Mouse (Mus musculus): ENCODE results near the gene Tmem159. TPM values are rescaled to one million over a fixed set of nuclear protein-coding genes. Genes with fewer than 3 reads are reported as not detected.

Gene Tmem159
- polyA plus RNA-seq, 1 experiment from 2014 or later = 33.9 TPM

DNA sequence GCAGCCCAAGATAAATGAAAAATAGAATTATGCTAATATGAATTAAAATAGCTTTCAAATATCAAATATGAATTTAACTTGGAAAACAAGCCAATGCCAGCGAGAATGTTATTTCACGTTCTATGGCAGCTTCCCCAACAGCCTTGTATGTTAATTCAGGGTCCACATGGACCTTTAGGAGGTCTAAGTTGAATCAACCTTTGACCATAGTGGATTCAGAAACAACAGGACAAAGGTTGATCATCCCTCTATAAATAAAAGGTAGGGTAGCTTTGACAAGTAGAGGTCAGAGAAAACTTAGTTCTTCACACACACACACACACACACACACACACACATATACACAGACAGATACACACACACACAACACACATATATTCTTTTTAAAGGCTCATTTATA, 48.7 kb downstream of the Tmem159 start:
- no peaks in the 10 kb centered on the region for H3K9me3 ChIP-seq (ENCODE audit: control insufficient read depth, low read depth, low read length)
- ATAC-seq (ENCODE audit: insufficient number of reproducible peaks, insufficient read depth, low FRiP score, low read depth) = no peak
- no peak overlapping the region for H3K4me2 ChIP-seq (replicated peaks; ENCODE audit: low read depth, low read length)
- H3K27me3 ChIP-seq (ENCODE audit: control insufficient read depth, insufficient read depth, low read length) = no peaks in the 10 kb centered on the region
- no peak overlapping the region for H3K4me3 ChIP-seq (ENCODE audit: low read depth, low read length)
- 85% methylated on average over 2 of the region's 2 CpGs for WGBS
- H3K9ac ChIP-seq (replicated peaks; ENCODE audit: low read depth, low read length) = no peak overlapping the region
- 0 out of 2 replicates have a peak, but pooled peaks cover under 1% of the 10 kb centered on the region for H3K4me1 ChIP-seq (ENCODE audit: control insufficient read depth, insufficient read depth, low read length)
- H3K36me3 ChIP-seq (ENCODE audit: control insufficient read depth, insufficient read depth, low read length) = no peaks in the 10 kb centered on the region
- H3K27ac ChIP-seq (ENCODE audit: low read length) = no peak overlapping the region

GRCm38 (mm10) chr7:120156841-120157409, 54.8 kb downstream of the Tmem159 start:
- Histone ChIP-seq H3K9ac (replicated peaks; ENCODE audit: low read depth, low read length) (no peak overlapping the region), H3K9me3 (ENCODE audit: control insufficient read depth, low read depth, low read length) (no peaks in the 10 kb centered on the region), H3K27me3 (ENCODE audit: control insufficient read depth, insufficient read depth, low read length) (no peaks in the 10 kb centered on the region), H3K4me2 (replicated peaks; ENCODE audit: low read depth, low read length) (no peak overlapping the region), H3K27ac (ENCODE audit: low read length) (no peak overlapping the region), H3K4me3 (ENCODE audit: low read depth, low read length) (no peak overlapping the region), H3K4me1 (ENCODE audit: control insufficient read depth, insufficient read depth, low read length) (peaks cover 6% of the 10 kb centered on the region; the same call in 1 of the 2 replicates), H3K36me3 (ENCODE audit: control insufficient read depth, insufficient read depth, low read length) (no peaks in the 10 kb centered on the region)
- ATAC-seq (ENCODE audit: insufficient number of reproducible peaks, insufficient read depth, low FRiP score, low read depth) = no peak
- 22% methylated on average over 2 of the region's 2 CpGs for WGBS

DNA sequence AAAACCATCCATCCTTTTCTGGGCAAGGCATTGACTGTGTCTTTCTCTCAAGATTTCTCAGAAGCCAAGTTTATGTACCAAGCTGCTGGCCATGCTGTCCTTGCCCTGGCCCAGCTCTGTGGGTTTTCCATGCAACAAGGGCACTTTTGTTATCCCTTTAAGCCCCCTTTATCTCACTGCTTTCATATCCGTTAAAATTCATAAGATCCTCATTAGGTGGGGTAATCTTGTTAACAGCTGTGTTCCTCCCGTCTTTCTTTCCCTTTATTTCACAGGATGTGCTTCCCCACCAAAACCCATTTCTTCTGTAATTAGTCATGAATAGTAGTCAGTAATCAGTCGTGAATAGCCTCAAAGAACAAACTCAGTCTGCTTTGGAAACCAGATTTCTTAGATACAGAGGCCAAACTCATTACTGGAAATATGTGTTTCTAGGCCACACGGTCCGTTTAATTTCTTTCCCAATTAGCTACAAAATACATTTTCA, 55.5 kb downstream of the Tmem159 start:
- Histone ChIP-seq H3K27ac (ENCODE audit: low read length) (no peak overlapping the region), H3K9me3 (ENCODE audit: control insufficient read depth, low read depth, low read length) (no peaks in the 10 kb centered on the region), H3K36me3 (ENCODE audit: control insufficient read depth, insufficient read depth, low read length) (no peaks in the 10 kb centered on the region), H3K4me1 (ENCODE audit: control insufficient read depth, insufficient read depth, low read length) (peaks cover 6% of the 10 kb centered on the region; the same call in 1 of the 2 replicates), H3K4me2 (replicated peaks; ENCODE audit: low read depth, low read length) (no peak overlapping the region), H3K27me3 (ENCODE audit: control insufficient read depth, insufficient read depth, low read length) (no peaks in the 10 kb centered on the region), H3K4me3 (ENCODE audit: low read depth, low read length) (no peak overlapping the region), H3K9ac (replicated peaks; ENCODE audit: low read depth, low read length) (no peak overlapping the region)
- 51% methylated on average over 5 of the region's 5 CpGs for WGBS
- ATAC-seq (ENCODE audit: insufficient number of reproducible peaks, insufficient read depth, low FRiP score, low read depth) = no peak

DNA sequence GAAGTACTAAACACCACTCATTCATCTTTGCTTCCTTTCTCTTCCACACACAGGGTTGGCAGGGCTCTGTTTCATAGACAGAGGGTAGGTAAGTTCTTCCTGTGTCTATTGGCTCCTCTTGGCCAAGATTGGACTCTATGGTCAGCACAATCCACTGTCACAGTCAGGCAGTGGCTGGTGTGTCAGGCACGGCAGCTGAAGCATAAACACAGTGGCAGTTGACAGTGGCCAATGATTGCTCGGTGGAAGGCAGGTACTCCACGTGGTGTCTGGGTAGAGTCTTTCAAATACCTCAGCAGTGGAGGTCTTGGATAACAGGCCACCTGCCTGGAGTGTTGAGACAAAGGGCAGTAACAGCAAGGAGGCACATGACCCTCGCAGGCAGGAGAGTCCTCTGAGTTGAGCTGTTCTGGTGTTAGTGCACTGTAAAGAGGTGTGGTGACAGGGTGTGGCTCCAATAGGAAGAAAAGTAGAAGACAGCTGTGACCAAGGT, 56.0 kb downstream of the Tmem159 start:
- no peak overlapping the region for H3K27ac ChIP-seq (ENCODE audit: low read length)
- 29% methylated on average over 4 of the region's 4 CpGs for WGBS
- no peak overlapping the region for H3K4me3 ChIP-seq (ENCODE audit: low read depth, low read length)
- H3K9me3 ChIP-seq (ENCODE audit: control insufficient read depth, low read depth, low read length) = no peaks in the 10 kb centered on the region
- no peaks in the 10 kb centered on the region for H3K36me3 ChIP-seq (ENCODE audit: control insufficient read depth, insufficient read depth, low read length)
- H3K4me1 ChIP-seq (ENCODE audit: control insufficient read depth, insufficient read depth, low read length) = peaks cover 6% of the 10 kb centered on the region; the same call in 1 of the 2 replicates
- no peak overlapping the region for H3K4me2 ChIP-seq (replicated peaks; ENCODE audit: low read depth, low read length)
- no peaks in the 10 kb centered on the region for H3K27me3 ChIP-seq (ENCODE audit: control insufficient read depth, insufficient read depth, low read length)
- no peak overlapping the region for H3K9ac ChIP-seq (replicated peaks; ENCODE audit: low read depth, low read length)
- peak; percentile 69; the same call in 1 of the 2 replicates for ATAC-seq (ENCODE audit: insufficient number of reproducible peaks, insufficient read depth, low FRiP score, low read depth)

DNA sequence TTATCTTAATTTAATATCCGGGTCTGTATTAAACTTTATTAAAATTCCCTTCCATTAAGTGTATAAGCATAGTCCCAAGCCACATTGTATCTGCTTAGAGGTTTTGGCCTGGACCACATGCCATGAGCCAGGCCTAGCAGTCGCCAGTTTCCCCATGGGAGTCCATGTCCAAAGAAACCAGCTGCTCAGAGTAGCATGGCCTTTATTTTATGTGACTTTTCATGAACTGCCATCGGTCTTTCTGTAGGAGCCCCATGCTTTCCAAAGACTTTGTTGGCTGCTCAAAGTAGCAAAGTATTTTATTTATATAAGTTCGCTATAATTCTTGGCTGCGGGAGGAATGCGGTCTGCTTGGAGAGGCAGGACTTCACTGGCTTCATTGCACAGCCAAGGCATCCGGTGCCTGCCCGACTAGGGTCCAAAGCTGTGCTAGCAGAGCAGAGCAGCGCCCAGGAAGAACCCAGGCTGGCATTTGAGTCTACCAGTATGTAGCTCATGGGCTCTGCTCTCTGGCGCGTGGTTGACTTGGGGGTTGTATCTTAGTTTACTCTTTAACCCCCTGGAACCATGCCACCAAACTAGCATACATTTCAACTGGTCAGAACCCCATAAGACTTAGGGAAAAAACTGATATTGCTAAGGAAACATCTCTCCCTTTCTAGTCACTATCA, 61.6 kb downstream of the Tmem159 start:
- WGBS = 85% methylated on average over 11 of the region's 11 CpGs
- H3K9me3 ChIP-seq (ENCODE audit: control insufficient read depth, low read depth, low read length) = no peaks in the 10 kb centered on the region
- no peaks in the 10 kb centered on the region for H3K36me3 ChIP-seq (ENCODE audit: control insufficient read depth, insufficient read depth, low read length)
- no peak for ATAC-seq (ENCODE audit: insufficient number of reproducible peaks, insufficient read depth, low FRiP score, low read depth)
- H3K27me3 ChIP-seq (ENCODE audit: control insufficient read depth, insufficient read depth, low read length) = no peaks in the 10 kb centered on the region
- H3K4me3 ChIP-seq (ENCODE audit: low read depth, low read length) = no peak overlapping the region
- H3K4me1 ChIP-seq (ENCODE audit: control insufficient read depth, insufficient read depth, low read length) = no peaks in the 10 kb centered on the region
- no peak overlapping the region for H3K27ac ChIP-seq (ENCODE audit: low read length)
- no peak overlapping the region for H3K4me2 ChIP-seq (replicated peaks; ENCODE audit: low read depth, low read length)
- H3K9ac ChIP-seq (replicated peaks; ENCODE audit: low read depth, low read length) = no peak overlapping the region

Other genes starting within 250 kb of the Tmem159 start
- 8.6 and 10.7 TPM in 2 replicates for gene Lyrm1, start 206.5 kb upstream of the Tmem159 start, polyA plus RNA-seq (2014; fragmentation: Nextera tagmentation; extraction: Ambion mirVana)
- gene Dcun1d3, start 206.1 kb upstream of the Tmem159 start, polyA plus RNA-seq (2014; fragmentation: Nextera tagmentation; extraction: Ambion mirVana) = 5.5 and 8.4 TPM in 2 replicates
- gene Dnah3, start 7.1 kb upstream of the Tmem159 start, polyA plus RNA-seq (2014; fragmentation: Nextera tagmentation; extraction: Ambion mirVana) = 0.23 TPM in 1 of 2 replicates, not detected in the other
- not detected in 2 replicates for gene Zp2, start 42.9 kb downstream of the Tmem159 start, polyA plus RNA-seq (2014; fragmentation: Nextera tagmentation; extraction: Ambion mirVana)
- 0.63 TPM in 1 of 2 replicates, not detected in the other for gene Anks4b, start 71.5 kb downstream of the Tmem159 start, polyA plus RNA-seq (2014; fragmentation: Nextera tagmentation; extraction: Ambion mirVana)
- 8.9 and 9.3 TPM in 2 replicates for gene Crym, start 99.8 kb downstream of the Tmem159 start, polyA plus RNA-seq (2014; fragmentation: Nextera tagmentation; extraction: Ambion mirVana)
- not detected in 2 replicates for gene Abca14, start 101.6 kb downstream of the Tmem159 start, polyA plus RNA-seq (2014; fragmentation: Nextera tagmentation; extraction: Ambion mirVana)
- gene Abca15, start 226.3 kb downstream of the Tmem159 start, polyA plus RNA-seq (2014; fragmentation: Nextera tagmentation; extraction: Ambion mirVana) = not detected in 2 replicates

Measured in stomach, embryonic 14.5 days (tissue).